Mouse (Mus musculus) bone marrow macrophage, adult 2 months (primary cell): ENCODE results near the gene Gria1.

Experiments used
- CTCF ChIP-seq: IDR thresholded peaks from 2 replicates; pipeline ENCODE4 v1.5.1; 2012; ENCODE audit warnings: low read depth, mild to moderate bottlenecking, low read length, moderate library complexity
- POLR2A ChIP-seq: IDR thresholded peaks from 2 replicates; pipeline ENCODE4 v1.6.1; 2012; ENCODE audit warnings: mild to moderate bottlenecking, low read depth, low read length, borderline replicate concordance

- TF ChIP-seq POLR2A (no peak), CTCF (no peak)
Observed at GRCm38 (mm10) chr11:57103751-57104254, 92.6 kb downstream of the Gria1 start.
